In genomic region chr3:54745799-54746198, GRCm38 (mm10) we compare ENCODE assay signal across 8 mouse cellular contexts. TPM values are rescaled to one million over a fixed set of nuclear protein-coding genes. Genes with fewer than 3 reads are reported as not detected.
DNase-seq lines count a peak whose midpoint lies in the region; ATAC-seq and TF ChIP-seq lines count a peak whose summit lies in the region.

No protein-coding gene starts in this region.

- no peaks in the 10 kb centered on the region for H3K9me3 ChIP-seq in forebrain, embryonic 16.5 days (ENCODE audit: control insufficient read depth, low read length)
- no peaks in the 10 kb centered on the region for H3K9me3 ChIP-seq in forebrain, embryonic 13.5 days (replicated peaks)
- H3K9me3 ChIP-seq in midbrain, postnatal 0 days (ENCODE audit: low read length) = no peaks in the 10 kb centered on the region
- H3K9me3 ChIP-seq in midbrain, embryonic 16.5 days (replicated peaks; ENCODE audit: control insufficient read depth, low read length, poor library complexity, severe bottlenecking) = no peaks in the 10 kb centered on the region
- no peaks in the 10 kb centered on the region; the same call in 1 of the 2 replicates for H3K9me3 ChIP-seq in liver, postnatal 0 days (ENCODE audit: low read length)
- H3K9me3 ChIP-seq in forebrain, embryonic 15.5 days = no peaks in the 10 kb centered on the region

- TF ChIP-seq EP300 in liver, postnatal 0 days (IDR thresholded peaks at IDR 0.05; ENCODE audit: low read depth) = no peak

- H3K27ac ChIP-seq in forebrain, embryonic 16.5 days (ENCODE audit: low read length) = no peak overlapping the region
- no peak overlapping the region for H3K27ac ChIP-seq in forebrain, embryonic 13.5 days
- no peak overlapping the region for H3K27ac ChIP-seq in midbrain, postnatal 0 days (ENCODE audit: low read depth, low read length)
- no peak overlapping the region for H3K27ac ChIP-seq in midbrain, embryonic 16.5 days (ENCODE audit: low read length)
- no peak overlapping the region for H3K27ac ChIP-seq in liver, postnatal 0 days (ENCODE audit: low read depth)
- H3K27ac ChIP-seq in forebrain, embryonic 15.5 days (replicated peaks) = no peak overlapping the region

- no peak overlapping the region for H3K9ac ChIP-seq in forebrain, embryonic 16.5 days (replicated peaks; ENCODE audit: low read depth, low read length)
- H3K9ac ChIP-seq in forebrain, embryonic 13.5 days = no peak overlapping the region
- H3K9ac ChIP-seq in midbrain, postnatal 0 days (replicated peaks; ENCODE audit: low read length, poor library complexity, severe bottlenecking) = no peak overlapping the region
- no peak overlapping the region for H3K9ac ChIP-seq in midbrain, embryonic 16.5 days (ENCODE audit: low read depth, low read length)
- no peak overlapping the region for H3K9ac ChIP-seq in liver, postnatal 0 days (replicated peaks)
- no peak overlapping the region for H3K9ac ChIP-seq in forebrain, embryonic 15.5 days (replicated peaks)

- H3K4me1 ChIP-seq in forebrain, embryonic 16.5 days (replicated peaks; ENCODE audit: control insufficient read depth, insufficient read depth, low read length) = no peaks in the 10 kb centered on the region
- no peaks in the 10 kb centered on the region for H3K4me1 ChIP-seq in forebrain, embryonic 13.5 days
- no peaks in the 10 kb centered on the region for H3K4me1 ChIP-seq in midbrain, postnatal 0 days (ENCODE audit: insufficient read depth, low read length)
- no peaks in the 10 kb centered on the region for H3K4me1 ChIP-seq in midbrain, embryonic 16.5 days (ENCODE audit: control insufficient read depth, insufficient read depth, low read length)
- H3K4me1 ChIP-seq in liver, postnatal 0 days (ENCODE audit: insufficient read depth) = no peaks in the 10 kb centered on the region
- H3K4me1 ChIP-seq in forebrain, embryonic 15.5 days = no peaks in the 10 kb centered on the region

- peaks cover 70% of the 10 kb centered on the region for H3K36me3 ChIP-seq in forebrain, embryonic 16.5 days (ENCODE audit: control insufficient read depth, insufficient read depth)
- peaks cover 100% of the 10 kb centered on the region for H3K36me3 ChIP-seq in forebrain, embryonic 13.5 days (ENCODE audit: poor library complexity, severe bottlenecking)
- H3K36me3 ChIP-seq in midbrain, postnatal 0 days (ENCODE audit: insufficient read depth, low read length) = peaks cover 69% of the 10 kb centered on the region
- H3K36me3 ChIP-seq in midbrain, embryonic 16.5 days (ENCODE audit: control insufficient read depth, insufficient read depth, low read length) = peaks cover 80% of the 10 kb centered on the region
- H3K36me3 ChIP-seq in liver, postnatal 0 days (replicated peaks; ENCODE audit: insufficient read depth, low read length) = peaks cover 80% of the 10 kb centered on the region
- peaks cover 95% of the 10 kb centered on the region for H3K36me3 ChIP-seq in forebrain, embryonic 15.5 days

- 56% methylated on average over 5 of the region's 5 CpGs for WGBS in forebrain, embryonic 16.5 days
- 57% methylated on average over 5 of the region's 5 CpGs for WGBS in forebrain, embryonic 13.5 days
- 69% methylated on average over 5 of the region's 5 CpGs for WGBS in midbrain, postnatal 0 days
- 57% methylated on average over 5 of the region's 5 CpGs for WGBS in midbrain, embryonic 16.5 days
- WGBS in liver, postnatal 0 days (ENCODE audit: insufficient replicate concordance) = 72% methylated on average over 5 of the region's 5 CpGs
- WGBS in forebrain, embryonic 15.5 days = 60% methylated on average over 5 of the region's 5 CpGs

- no peak overlapping the region for H3K4me2 ChIP-seq in forebrain, embryonic 16.5 days (ENCODE audit: low read length)
- H3K4me2 ChIP-seq in forebrain, embryonic 13.5 days = no peak overlapping the region
- H3K4me2 ChIP-seq in midbrain, postnatal 0 days (ENCODE audit: low read depth, low read length, poor library complexity, severe bottlenecking) = no peak overlapping the region
- no peak overlapping the region for H3K4me2 ChIP-seq in midbrain, embryonic 16.5 days (ENCODE audit: low read length)
- H3K4me2 ChIP-seq in liver, postnatal 0 days (ENCODE audit: low read depth, low read length) = no peak overlapping the region
- no peak overlapping the region for H3K4me2 ChIP-seq in forebrain, embryonic 15.5 days (replicated peaks)

- no peak overlapping the region for H3K4me3 ChIP-seq in forebrain, embryonic 16.5 days (replicated peaks; ENCODE audit: low read length)
- H3K4me3 ChIP-seq in forebrain, embryonic 13.5 days = no peak overlapping the region
- no peak overlapping the region for H3K4me3 ChIP-seq in midbrain, postnatal 0 days (ENCODE audit: low read depth, low read length)
- H3K4me3 ChIP-seq in midbrain, embryonic 16.5 days (ENCODE audit: low read depth, low read length) = no peak overlapping the region
- H3K4me3 ChIP-seq in liver, postnatal 0 days (ENCODE audit: low read depth, low read length) = no peak overlapping the region
- no peak overlapping the region for H3K4me3 ChIP-seq in forebrain, embryonic 15.5 days

- ATAC-seq in forebrain, embryonic 16.5 days = 0 out of 2 replicates have a peak, but pooled peaks have one; percentile 20
- ATAC-seq in forebrain, embryonic 13.5 days = no peak
- ATAC-seq in midbrain, postnatal 0 days (ENCODE audit: low FRiP score) = peak; percentile 49; the same call in 1 of the 2 replicates
- no peak for ATAC-seq in midbrain, embryonic 16.5 days
- ATAC-seq in liver, postnatal 0 days = 0 out of 2 replicates have a peak, but pooled peaks have one; percentile 36
- ATAC-seq in forebrain, embryonic 15.5 days (replicated peaks) = no peak

- DNase-seq in midbrain, postnatal 0 days (ENCODE audit: low spot score) = no peak
- DNase-seq in brain, adult 2 months (ENCODE audit: low read depth, low spot score) = peak; percentile 15
- DNase-seq in liver, postnatal 0 days = no peak
- no peak for DNase-seq in right cerebral cortex, postnatal 10 days (ENCODE audit: low spot score in 2 of 2)

- no peaks in the 10 kb centered on the region for H3K27me3 ChIP-seq in forebrain, embryonic 16.5 days (replicated peaks; ENCODE audit: control insufficient read depth, insufficient read depth, low read length)
- no peaks in the 10 kb centered on the region for H3K27me3 ChIP-seq in forebrain, embryonic 13.5 days
- no peaks in the 10 kb centered on the region for H3K27me3 ChIP-seq in midbrain, postnatal 0 days (ENCODE audit: insufficient read depth, low read length)
- no peaks in the 10 kb centered on the region for H3K27me3 ChIP-seq in midbrain, embryonic 16.5 days (ENCODE audit: control insufficient read depth, insufficient read depth, low read depth, low read length)
- no peaks in the 10 kb centered on the region for H3K27me3 ChIP-seq in liver, postnatal 0 days (ENCODE audit: insufficient read depth, low read length)
- H3K27me3 ChIP-seq in forebrain, embryonic 15.5 days = no peaks in the 10 kb centered on the region

- peak; percentile 73 for TF ChIP-seq CTCF in midbrain, postnatal 0 days (IDR thresholded peaks at IDR 0.05)
- peak; percentile 65 for TF ChIP-seq CTCF in liver, postnatal 0 days (IDR thresholded peaks at IDR 0.05; ENCODE audit: low read depth)

RNA-seq across cellular contexts. Expression of gene Smad9, which starts 9.6 kb away (rescaled TPM):
- polyA plus RNA-seq in forebrain, embryonic 16.5 days (2015; fragmentation: Nextera tagmentation; extraction: Ambion mirVana) = 0.13 and 0.19 TPM in 2 replicates
- polyA plus RNA-seq in forebrain, embryonic 13.5 days (2015; fragmentation: Nextera tagmentation; extraction: Ambion mirVana) = 0.05 and 0.15 TPM in 2 replicates
- total RNA-seq in midbrain, postnatal 0 days (2014; rRNA removed) = 4.6 and 6.0 TPM in 2 replicates
- 0.67 and 0.69 TPM in 2 replicates for polyA plus RNA-seq in midbrain, postnatal 0 days (2015; fragmentation: Nextera tagmentation; extraction: Ambion mirVana)
- polyA plus RNA-seq in midbrain, embryonic 16.5 days (2015; fragmentation: Nextera tagmentation; extraction: Ambion mirVana) = 0.34 and 0.55 TPM in 2 replicates
- 0.86 and 1.4 TPM in 2 replicates for polyA plus RNA-seq in liver, postnatal 0 days (2015; fragmentation: Nextera tagmentation; extraction: Ambion mirVana)
- polyA plus RNA-seq in forebrain, embryonic 15.5 days (2015; fragmentation: Nextera tagmentation; extraction: Ambion mirVana) = 0.17 and 0.25 TPM in 2 replicates

RNA-seq across cellular contexts. Expression of gene Alg5, which starts 10.5 kb away (rescaled TPM):
- polyA plus RNA-seq in forebrain, embryonic 16.5 days (2015; fragmentation: Nextera tagmentation; extraction: Ambion mirVana) = 52.7 and 54.7 TPM in 2 replicates
- polyA plus RNA-seq in forebrain, embryonic 13.5 days (2015; fragmentation: Nextera tagmentation; extraction: Ambion mirVana) = 44.7 and 45.4 TPM in 2 replicates
- 18.9 and 27.3 TPM in 2 replicates for total RNA-seq in midbrain, postnatal 0 days (2014; rRNA removed)
- polyA plus RNA-seq in midbrain, postnatal 0 days (2015; fragmentation: Nextera tagmentation; extraction: Ambion mirVana) = 65.8 and 65.9 TPM in 2 replicates
- 46.5 and 50.0 TPM in 2 replicates for polyA plus RNA-seq in midbrain, embryonic 16.5 days (2015; fragmentation: Nextera tagmentation; extraction: Ambion mirVana)
- polyA plus RNA-seq in liver, postnatal 0 days (2015; fragmentation: Nextera tagmentation; extraction: Ambion mirVana) = 41.4 and 43.4 TPM in 2 replicates
- polyA plus RNA-seq in forebrain, embryonic 15.5 days (2015; fragmentation: Nextera tagmentation; extraction: Ambion mirVana) = 51.1 and 51.6 TPM in 2 replicates

RNA-seq across cellular contexts. Expression of gene Exosc8, which starts 10.6 kb away (rescaled TPM):
- polyA plus RNA-seq in forebrain, embryonic 16.5 days (2015; fragmentation: Nextera tagmentation; extraction: Ambion mirVana) = 83.0 and 94.4 TPM in 2 replicates
- polyA plus RNA-seq in forebrain, embryonic 13.5 days (2015; fragmentation: Nextera tagmentation; extraction: Ambion mirVana) = 117 and 121 TPM in 2 replicates
- 41.4 and 44.3 TPM in 2 replicates for total RNA-seq in midbrain, postnatal 0 days (2014; rRNA removed)
- 68.4 and 71.4 TPM in 2 replicates for polyA plus RNA-seq in midbrain, postnatal 0 days (2015; fragmentation: Nextera tagmentation; extraction: Ambion mirVana)
- 69.5 and 76.0 TPM in 2 replicates for polyA plus RNA-seq in midbrain, embryonic 16.5 days (2015; fragmentation: Nextera tagmentation; extraction: Ambion mirVana)
- 38.7 and 42.7 TPM in 2 replicates for polyA plus RNA-seq in liver, postnatal 0 days (2015; fragmentation: Nextera tagmentation; extraction: Ambion mirVana)
- polyA plus RNA-seq in forebrain, embryonic 15.5 days (2015; fragmentation: Nextera tagmentation; extraction: Ambion mirVana) = 91.2 and 93.1 TPM in 2 replicates

RNA-seq across cellular contexts. Expression of gene Gm21958, which starts 31.6 kb away (rescaled TPM):
- polyA plus RNA-seq in forebrain, embryonic 16.5 days (2015; fragmentation: Nextera tagmentation; extraction: Ambion mirVana) = not detected in 2 replicates
- polyA plus RNA-seq in forebrain, embryonic 13.5 days (2015; fragmentation: Nextera tagmentation; extraction: Ambion mirVana) = 0.72 TPM in 1 of 2 replicates, not detected in the other
- not detected in 2 replicates for total RNA-seq in midbrain, postnatal 0 days (2014; rRNA removed)
- 0.87 TPM in 1 of 2 replicates, not detected in the other for polyA plus RNA-seq in midbrain, postnatal 0 days (2015; fragmentation: Nextera tagmentation; extraction: Ambion mirVana)
- polyA plus RNA-seq in midbrain, embryonic 16.5 days (2015; fragmentation: Nextera tagmentation; extraction: Ambion mirVana) = 1.3 TPM in 1 of 2 replicates, not detected in the other
- polyA plus RNA-seq in liver, postnatal 0 days (2015; fragmentation: Nextera tagmentation; extraction: Ambion mirVana) = not detected in 2 replicates
- polyA plus RNA-seq in forebrain, embryonic 15.5 days (2015; fragmentation: Nextera tagmentation; extraction: Ambion mirVana) = 0.51 and 0.56 TPM in 2 replicates

RNA-seq across cellular contexts. Expression of gene Supt20, which starts 53.2 kb away (rescaled TPM):
- polyA plus RNA-seq in forebrain, embryonic 16.5 days (2015; fragmentation: Nextera tagmentation; extraction: Ambion mirVana) = 102 and 112 TPM in 2 replicates
- polyA plus RNA-seq in forebrain, embryonic 13.5 days (2015; fragmentation: Nextera tagmentation; extraction: Ambion mirVana) = 98.1 and 100.0 TPM in 2 replicates
- 34.7 and 44.6 TPM in 2 replicates for total RNA-seq in midbrain, postnatal 0 days (2014; rRNA removed)
- 57.2 and 60.8 TPM in 2 replicates for polyA plus RNA-seq in midbrain, postnatal 0 days (2015; fragmentation: Nextera tagmentation; extraction: Ambion mirVana)
- polyA plus RNA-seq in midbrain, embryonic 16.5 days (2015; fragmentation: Nextera tagmentation; extraction: Ambion mirVana) = 89.9 and 97.6 TPM in 2 replicates
- 17.2 and 19.9 TPM in 2 replicates for polyA plus RNA-seq in liver, postnatal 0 days (2015; fragmentation: Nextera tagmentation; extraction: Ambion mirVana)
- polyA plus RNA-seq in forebrain, embryonic 15.5 days (2015; fragmentation: Nextera tagmentation; extraction: Ambion mirVana) = 102 and 105 TPM in 2 replicates

Comparison
In these comparisons a context has a peak if more than half of its experiments do, and no peak if none do; other contexts are left out.
1. ATAC-seq: peak in forebrain, embryonic 16.5 days (single experiment), midbrain, postnatal 0 days (single experiment) and liver, postnatal 0 days (single experiment); none in forebrain, embryonic 13.5 days (single experiment), midbrain, embryonic 16.5 days (single experiment) and forebrain, embryonic 15.5 days (single experiment).